Mouse (Mus musculus) layer of hippocampus, adult 2 months (tissue): ENCODE measurements around the gene Dgki. TPM values are rescaled to one million over a fixed set of nuclear protein-coding genes. Genes with fewer than 3 reads are reported as not detected.
A peak's percentile ranks its signal among the peaks of the same experiment; 100 is the strongest.

ENCODE experiments used
- DNase-seq, 2 experiments: peaks; one replicate each; pipeline ENCODE4 v3.0.0; 2022; ENCODE audit warnings: low spot score in 2 of 2
- H3K27ac ChIP-seq: fragments of 200-600 bp; 2 replicates; pipeline ENCODE4 v1.8.1; 2022
- H3K4me3 ChIP-seq: fragments of 200-600 bp; 2 replicates; pipeline ENCODE4 v1.8.1; 2022; ENCODE audit warnings: mild to moderate bottlenecking
- CTCF ChIP-seq: fragments of 200-600 bp; conservative IDR thresholded peaks from 2 replicates; pipeline ENCODE4 v1.8.1; 2022; ENCODE audit warnings: antibody characterized with exemption, mild to moderate bottlenecking, moderate library complexity
- total RNA-seq, 2 experiments: library from RNA; stranded (reverse); gene quantifications; 2 replicates each; pipeline ENCODE4 v1.2.3; 2021

Gene Dgki
- total RNA-seq, 2 experiments from 2014 or later, result 88.6 to 89.5 TPM

DNA sequence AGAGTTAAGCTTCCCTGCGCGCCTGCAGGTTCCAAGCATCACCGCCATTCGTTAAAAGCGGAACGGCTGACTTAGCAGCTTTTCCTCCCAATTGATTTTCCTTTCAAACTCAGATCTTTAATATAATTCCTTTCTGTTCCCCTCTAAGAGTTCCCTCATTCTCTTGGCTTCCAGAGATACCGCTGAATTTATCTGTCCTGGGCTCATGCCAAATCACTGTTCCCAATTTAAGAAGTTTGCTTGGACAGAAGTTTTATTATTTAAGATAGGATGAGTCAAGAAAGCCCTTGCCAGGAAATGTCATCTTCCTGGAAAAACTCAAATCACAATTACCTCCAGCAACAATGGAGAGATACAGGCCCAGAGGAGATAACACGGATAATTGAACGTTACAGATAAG lies 326.9 kb downstream of the Dgki start:
- H3K4me3 ChIP-seq, result no peak overlapping the region
- TF ChIP-seq CTCF, result no peak
- no peak for DNase-seq
- H3K27ac ChIP-seq, result no peak overlapping the region

DNA sequence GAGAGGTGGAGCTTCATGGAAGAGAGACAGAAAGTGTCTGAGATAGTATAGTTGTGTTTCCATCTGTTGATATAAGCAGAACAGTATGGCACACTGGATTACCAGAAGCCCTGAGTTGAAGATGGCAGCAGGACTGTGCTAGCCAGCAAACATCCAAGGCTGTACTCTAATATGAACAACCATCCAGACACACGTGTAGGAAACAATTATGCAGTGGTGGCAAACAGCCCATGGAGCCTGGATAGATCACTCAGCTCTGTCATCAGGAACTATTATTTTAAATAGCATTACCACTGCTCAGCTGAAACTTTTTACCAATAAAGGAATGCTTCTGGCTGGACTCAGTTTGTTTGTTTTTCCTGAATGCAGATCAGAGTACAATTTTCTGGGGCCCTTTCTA lies 327.5 kb downstream of the Dgki start:
- Histone ChIP-seq H3K27ac (no peak overlapping the region), H3K4me3 (no peak overlapping the region)
- TF ChIP-seq CTCF, result no peak
- DNase-seq, result no peak

DNA sequence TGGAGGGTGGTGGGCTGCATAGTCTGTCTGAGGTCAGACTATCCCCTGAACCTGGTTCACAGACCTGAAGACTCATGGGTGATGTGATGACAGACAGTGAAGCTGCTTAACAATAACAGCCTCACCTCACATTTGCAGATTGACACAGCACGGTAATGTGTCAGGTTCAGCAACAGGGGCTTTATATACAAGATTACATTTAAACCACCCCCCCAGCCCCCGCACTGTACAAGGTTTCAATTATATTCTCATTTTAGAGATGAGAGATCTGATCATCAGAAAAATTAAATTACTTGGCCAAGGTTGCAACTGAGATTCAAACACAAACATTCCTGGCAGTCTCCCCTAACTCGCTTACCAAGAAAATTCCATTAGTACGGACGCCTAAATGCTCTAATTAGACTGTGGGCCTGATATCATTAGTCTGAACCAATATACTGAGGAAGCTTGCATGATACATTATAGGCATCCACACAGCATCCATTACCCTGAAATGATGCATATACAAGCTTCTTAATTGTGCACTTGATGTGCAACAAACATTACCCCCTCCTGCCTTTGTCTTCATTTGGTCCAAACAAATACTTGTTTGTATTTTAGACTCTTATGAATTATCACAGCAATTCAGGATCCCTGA lies 330.6 kb downstream of the Dgki start:
- no peak for TF ChIP-seq CTCF
- no peak overlapping the region for H3K27ac ChIP-seq
- DNase-seq, result no peak
- no peak overlapping the region for H3K4me3 ChIP-seq

DNA sequence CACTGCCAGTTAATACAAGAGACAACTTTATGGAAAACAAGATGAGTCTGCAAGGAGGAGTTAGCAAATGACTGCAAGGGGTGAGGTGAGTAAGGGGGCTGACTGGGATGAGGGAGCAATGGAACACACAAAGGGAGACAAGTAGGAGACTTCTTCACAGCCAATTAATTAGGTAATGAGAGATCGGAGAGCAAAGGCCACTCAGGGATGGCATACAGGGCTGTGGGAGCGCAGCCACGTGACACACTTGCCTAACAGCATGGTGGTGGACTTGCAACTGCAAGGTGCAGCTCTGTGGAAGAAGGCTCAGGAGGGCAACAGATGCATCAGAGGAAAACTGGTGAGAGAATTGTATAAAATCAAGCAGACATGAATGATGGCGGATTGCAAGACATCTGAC lies 339.3 kb downstream of the Dgki start:
- no peak overlapping the region for H3K27ac ChIP-seq
- TF ChIP-seq CTCF, result no peak
- H3K4me3 ChIP-seq, result no peak overlapping the region
- DNase-seq, result no peak

DNA sequence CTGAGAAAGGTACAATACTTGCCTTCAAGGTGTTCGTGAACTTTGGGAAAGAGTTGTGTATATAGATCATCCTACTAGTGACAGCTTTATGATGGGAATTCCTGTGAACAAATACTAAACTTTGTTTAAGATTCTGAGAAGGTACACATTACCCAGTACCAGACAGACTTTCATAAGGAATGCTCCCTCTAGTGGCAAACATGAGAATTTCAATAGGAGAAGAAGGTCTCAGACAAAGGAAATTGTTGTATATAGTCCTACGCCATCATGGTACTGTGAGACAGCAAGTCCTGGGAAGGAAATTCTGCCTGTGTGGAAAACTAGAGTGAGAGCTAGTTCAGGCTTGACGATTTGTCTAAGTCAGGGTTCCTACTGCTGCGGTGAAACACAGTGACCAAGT lies 344.7 kb downstream of the Dgki start:
- TF ChIP-seq CTCF, result peak; percentile 87
- Histone ChIP-seq H3K4me3 (no peak overlapping the region), H3K27ac (no peak overlapping the region)
- no peak for DNase-seq

DNA sequence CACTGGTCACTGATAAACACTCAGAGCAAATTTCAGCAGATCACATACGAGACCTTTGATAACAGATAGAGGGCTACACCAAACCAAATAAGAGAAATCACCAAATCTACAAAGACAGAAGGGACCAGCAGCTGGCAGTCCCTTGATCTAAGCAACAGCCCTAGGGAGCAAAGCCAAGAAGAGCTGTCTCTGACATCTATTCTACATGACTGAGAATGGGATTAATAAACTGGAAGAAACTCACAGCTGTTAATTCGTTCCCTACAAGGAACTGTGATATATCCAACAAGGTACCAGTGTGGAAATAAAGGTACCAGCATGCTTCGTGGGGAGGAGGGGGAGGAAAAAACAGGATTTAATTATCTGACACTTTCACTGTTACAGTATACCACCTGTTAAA lies 349.3 kb downstream of the Dgki start:
- TF ChIP-seq CTCF, result no peak
- DNase-seq, result peak in 1 of 2 experiments; percentile 30
- H3K4me3 ChIP-seq, result no peak overlapping the region
- H3K27ac ChIP-seq, result peak overlapping the region; percentile 0; the same call in 1 of the 2 replicates

DNA sequence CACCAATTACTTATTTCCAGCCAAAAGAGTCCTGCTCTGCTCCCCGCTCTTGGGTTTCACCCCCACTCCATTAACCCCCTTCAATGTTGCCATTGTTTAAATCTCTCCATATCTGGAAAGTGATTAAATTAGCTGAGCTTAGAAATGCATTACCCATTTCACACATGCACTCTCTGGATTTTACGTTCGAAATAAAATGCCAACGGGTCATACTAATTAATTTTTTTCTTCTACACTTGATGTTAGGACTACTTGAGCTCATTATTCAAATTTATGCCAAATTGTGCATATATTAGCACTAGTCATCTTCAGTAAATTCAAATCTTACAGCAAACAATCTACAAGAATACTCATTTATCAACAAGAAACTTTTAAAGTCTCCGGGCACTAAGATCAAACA lies 352.1 kb downstream of the Dgki start:
- TF ChIP-seq CTCF, result no peak

DNA sequence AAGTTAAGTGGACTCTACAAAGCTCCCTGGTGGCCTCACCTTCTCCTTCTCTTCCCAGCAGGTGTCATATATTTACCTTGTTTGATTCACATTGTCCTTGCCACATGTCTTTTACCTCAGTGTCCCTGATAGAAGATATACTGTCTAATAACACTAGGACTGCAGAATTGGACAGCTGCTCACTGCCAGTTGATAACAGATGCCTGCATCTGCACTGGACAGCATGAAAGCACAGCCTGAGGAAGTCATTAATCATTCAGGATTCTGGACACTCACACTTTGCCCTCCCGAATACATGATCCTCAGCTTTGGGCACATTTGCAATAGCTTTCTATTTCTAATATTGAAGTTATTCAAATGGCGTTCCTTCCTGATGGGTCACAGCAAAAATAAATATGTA lies 362.5 kb downstream of the Dgki start:
- H3K27ac ChIP-seq, result no peak overlapping the region
- TF ChIP-seq CTCF, result no peak
- no peak overlapping the region for H3K4me3 ChIP-seq
- no peak for DNase-seq

More for the DNA sequence above, 352.1 kb downstream of the Dgki start:
- no peak for DNase-seq
- Histone ChIP-seq H3K27ac (no peak overlapping the region), H3K4me3 (no peak overlapping the region)

DNA sequence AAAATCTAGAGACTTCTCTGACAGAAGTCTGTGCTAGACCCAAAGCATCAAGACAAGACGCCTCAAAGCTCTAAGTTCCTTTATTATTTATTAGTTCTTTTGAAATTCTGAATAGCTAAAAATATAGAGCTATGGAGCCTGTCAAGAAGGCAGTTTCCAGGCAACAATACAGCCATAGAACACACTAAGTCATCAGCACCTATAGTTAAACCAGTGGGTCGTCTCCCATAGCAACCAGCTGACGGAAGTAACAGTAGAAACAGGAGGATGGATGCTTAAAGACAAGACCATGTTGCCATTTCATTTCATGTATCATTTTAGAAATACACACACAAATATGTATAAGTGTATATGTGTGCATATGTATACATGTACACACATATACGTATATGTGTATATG lies 363.2 kb downstream of the Dgki start:
- no peak for TF ChIP-seq CTCF
- Histone ChIP-seq H3K4me3 (no peak overlapping the region), H3K27ac (no peak overlapping the region)
- DNase-seq, result no peak

DNA sequence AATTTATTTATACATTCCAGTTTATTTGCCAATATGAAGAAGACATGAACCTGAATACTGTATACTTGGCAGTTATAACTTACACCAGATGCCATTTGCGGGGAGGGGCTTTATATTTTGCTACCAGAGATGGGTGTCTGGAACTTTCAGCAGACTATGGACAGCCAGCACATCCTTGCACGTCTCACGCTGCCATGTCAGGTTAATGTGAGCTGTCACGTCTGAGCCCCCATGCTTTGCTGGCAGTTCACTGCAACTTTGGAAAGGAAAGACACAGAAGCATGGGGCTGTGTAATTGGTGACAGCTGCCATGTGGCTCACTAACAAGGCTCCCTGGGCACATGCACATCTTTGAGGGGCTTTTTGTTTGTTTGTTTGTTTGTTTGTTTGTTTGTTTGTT lies 368.5 kb downstream of the Dgki start:
- Histone ChIP-seq H3K27ac (no peak overlapping the region), H3K4me3 (no peak overlapping the region)
- DNase-seq, result no peak
- no peak for TF ChIP-seq CTCF

DNA sequence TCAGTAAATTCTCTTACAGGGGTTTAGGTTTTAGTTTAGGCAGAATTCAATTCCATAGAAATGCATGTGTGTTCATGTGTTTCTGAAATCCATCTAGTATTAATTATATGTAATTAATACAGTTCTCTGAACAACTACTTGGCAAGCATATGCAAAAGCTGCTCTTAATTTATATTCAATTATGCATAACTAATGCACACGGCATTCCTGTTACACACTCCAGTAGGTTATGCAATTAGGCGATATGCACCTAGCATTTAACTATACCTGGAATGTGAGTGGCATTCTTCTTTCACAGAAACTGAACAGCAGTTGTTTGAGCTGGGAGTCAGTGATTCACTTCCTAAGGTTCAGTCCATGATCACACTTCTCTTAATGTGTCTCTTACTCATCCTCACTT lies 370.2 kb downstream of the Dgki start:
- no peak for TF ChIP-seq CTCF
- no peak overlapping the region for H3K27ac ChIP-seq
- H3K4me3 ChIP-seq, result no peak overlapping the region
- no peak for DNase-seq

DNA sequence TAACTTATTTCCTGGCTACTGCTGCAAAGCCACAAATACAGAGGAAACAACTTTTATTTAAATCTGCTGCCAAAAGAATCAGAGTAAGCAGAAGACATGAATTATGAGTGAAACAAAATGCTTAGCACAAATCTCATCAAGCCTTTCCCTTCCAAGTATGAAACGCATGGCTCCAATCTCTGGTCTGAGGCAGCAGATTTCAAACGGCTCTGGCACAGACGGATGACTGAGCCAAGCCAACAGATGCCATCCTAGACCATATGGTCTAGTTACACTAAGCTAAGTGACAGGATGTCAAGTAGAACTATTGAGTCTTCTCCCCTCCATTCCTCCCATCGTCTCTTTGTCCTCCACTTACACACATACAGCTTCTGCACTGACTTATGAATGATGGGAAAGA lies 373.5 kb downstream of the Dgki start:
- Histone ChIP-seq H3K27ac (peak overlapping the region; percentile 28; the same call in 1 of the 2 replicates), H3K4me3 (no peak overlapping the region)
- no peak for TF ChIP-seq CTCF
- peak in 1 of 2 experiments; percentile 54 for DNase-seq

DNA sequence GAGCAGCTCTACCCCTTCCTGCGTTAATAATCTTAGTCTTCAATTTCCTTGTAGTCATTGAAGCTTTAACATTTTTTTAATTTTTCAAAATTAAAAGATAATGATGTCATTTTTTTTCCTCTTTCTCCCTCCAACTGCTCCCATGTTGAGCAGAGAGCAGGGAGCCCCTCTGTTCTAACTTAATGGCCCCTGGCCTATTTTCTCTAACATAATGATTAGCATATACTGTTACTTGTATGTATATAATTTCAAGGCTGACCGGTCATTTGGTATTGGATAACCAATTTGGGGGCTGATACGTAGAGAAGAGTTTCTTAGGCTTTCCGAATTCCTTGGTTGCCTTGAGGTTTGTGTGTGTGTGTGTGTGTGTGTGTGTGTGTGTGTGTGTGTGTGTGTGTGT lies 378.0 kb downstream of the Dgki start:
- TF ChIP-seq CTCF, result no peak

DNA sequence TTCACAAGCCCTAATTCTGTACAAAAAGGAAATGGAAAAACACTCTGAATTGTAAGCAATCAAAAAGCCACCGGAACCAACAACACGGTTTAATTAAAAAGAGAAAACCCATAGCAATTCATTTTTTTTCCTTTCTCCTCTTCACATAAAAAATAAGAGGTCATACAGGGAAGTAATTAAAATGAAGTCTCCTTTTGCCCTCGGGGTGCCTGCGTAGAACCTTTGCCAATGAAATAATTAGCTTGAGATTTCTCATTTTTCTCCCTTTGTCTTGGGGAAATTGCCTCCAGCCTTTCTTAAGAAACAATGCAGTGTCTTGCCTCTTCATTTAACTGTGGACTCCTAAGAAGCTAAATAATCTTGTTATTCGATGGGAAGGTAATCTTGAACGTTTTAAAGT lies 388.4 kb downstream of the Dgki start:
- Histone ChIP-seq H3K27ac (no peak overlapping the region), H3K4me3 (no peak overlapping the region)
- TF ChIP-seq CTCF, result no peak
- DNase-seq, result no peak

More for the DNA sequence above, 378.0 kb downstream of the Dgki start:
- no peak for DNase-seq
- no peak overlapping the region for H3K4me3 ChIP-seq
- H3K27ac ChIP-seq, result no peak overlapping the region
